ENCODE assay signal across 13 mouse cellular contexts in genomic region chr7:25763678-25764077, GRCm38 (mm10). TPM values are rescaled to one million over a fixed set of nuclear protein-coding genes. Genes with fewer than 3 reads are reported as not detected.
DNase-seq lines count a peak whose midpoint lies in the region; TF ChIP-seq lines count a peak whose summit lies in the region.
"Had no signal": no experiment of that assay in that cellular context is flagged by ENCODE, and none has a peak within 500 bp of the region (broad histone marks: within the 10 kb centered on the region; RNA-seq: fewer than 3 reads in every experiment).

No protein-coding gene starts in this region.

- H3K4me1 ChIP-seq in thymus, adult 2 months (replicated peaks; ENCODE audit: control insufficient read depth, insufficient read depth, low read length), result peaks cover 7% of the 10 kb centered on the region; the same call in 1 of the 2 replicates
- H3K4me1 ChIP-seq: limb, embryonic 13.5 days had no signal

- no peak for TF ChIP-seq POLR2A in thymus, adult 2 months (IDR thresholded peaks at IDR 0.05; ENCODE audit: control insufficient read depth, extremely low read depth, insufficient read depth, low read length, poor library complexity)

- TF ChIP-seq CTCF in thymus, adult 2 months (IDR thresholded peaks at IDR 0.05; ENCODE audit: borderline replicate concordance, control insufficient read depth, extremely low read depth, insufficient read depth, low read length, poor library complexity), result no peak

- H3K4me3 ChIP-seq in thymus, adult 2 months (ENCODE audit: control insufficient read depth, insufficient read depth, low read length), result no peak overlapping the region
- H3K4me3 ChIP-seq: erythroblast, embryonic 14.5 days; limb, embryonic 13.5 days had no signal

- 89% methylated on average over 11 of the region's 11 CpGs for WGBS in thymus, adult 2 months

- H3K36me3 ChIP-seq in thymus, adult 2 months (ENCODE audit: control insufficient read depth, insufficient read depth, low read length), result no peaks in the 10 kb centered on the region

- H3K27ac ChIP-seq in thymus, adult 2 months (ENCODE audit: control insufficient read depth, insufficient read depth, low read length), result no peak overlapping the region
- H3K27ac ChIP-seq: limb, embryonic 13.5 days had no signal

- DNase-seq in heart, adult 11 months, result peak; percentile 95
- no peak for DNase-seq in heart, adult 8-10 months (ENCODE audit: low spot score)
- DNase-seq in ovary, adult 18-20 months (ENCODE audit: low spot score), result peak; percentile 52
- no peak for DNase-seq in ovary, postnatal 10 days (ENCODE audit: low spot score)
- DNase-seq in kidney, postnatal 10 days, result peak; percentile 78
- peak; percentile 76 for DNase-seq in testis, postnatal 10 days (ENCODE audit: low spot score)
- DNase-seq in thymus, adult 2 months, result no peak
- DNase-seq in urinary bladder, postnatal 36 days (ENCODE audit: low spot score in 2 of 2), result no peak
- DNase-seq: gastrocnemius, postnatal 10 days; midbrain, embryonic 14.5 days; thymus, adult 18-20 months had no signal

- no peaks in the 10 kb centered on the region for H3K27me3 ChIP-seq in thymus, adult 2 months (ENCODE audit: control insufficient read depth, insufficient read depth, low read length)
- H3K27me3 ChIP-seq: limb, embryonic 13.5 days had no signal

RNA-seq across cellular contexts. Expression of gene Hnrnpul1, which starts 9.1 kb away (rescaled TPM):
- 10 to 100 TPM; 65.8 to 82.6 (median 71.5) TPM for total RNA-seq in heart, adult 8-10 months (2022)
- polyA plus RNA-seq in thymus, adult 2 months (2012; rRNA removed), result 102 and 134 TPM in 2 replicates

RNA-seq across cellular contexts. Expression of gene Axl, which starts 24.8 kb away (rescaled TPM):
- total RNA-seq in heart, adult 8-10 months (2022), result 10 to 100 TPM; 50.2 to 70.9 (median 65.9) TPM
- 67.0 and 75.0 TPM in 2 replicates for polyA plus RNA-seq in thymus, adult 2 months (2012; rRNA removed)

RNA-seq across cellular contexts. Expression of gene Ccdc97, which starts 44.8 kb away (rescaled TPM):
- total RNA-seq in heart, adult 8-10 months (2022), result 10 to 100 TPM; 56.7 to 62.0 (median 58.8) TPM
- polyA plus RNA-seq in thymus, adult 2 months (2012; rRNA removed), result 184 and 185 TPM in 2 replicates

RNA-seq across cellular contexts. Expression of gene Cyp2s1, which starts 53.0 kb away (rescaled TPM):
- 10 to 100 TPM in 1 of 4 experiments, 1 to 10 TPM in 3; 4.1 to 11.5 (median 5.2) TPM for total RNA-seq in heart, adult 8-10 months (2022)
- polyA plus RNA-seq in thymus, adult 2 months (2012; rRNA removed), result 2.7 and 5.2 TPM in 2 replicates
- polyA plus RNA-seq: erythroblast, embryonic 14.5 days had no signal

Comparison
In these comparisons a context has a peak if more than half of its experiments do, and no peak if none do; other contexts are left out.
1. DNase-seq: peak in heart, adult 11 months (single experiment), ovary, adult 18-20 months (single experiment), kidney, postnatal 10 days (single experiment) and testis, postnatal 10 days (single experiment); none in heart, adult 8-10 months (single experiment), ovary, postnatal 10 days (single experiment), thymus, adult 2 months (single experiment) and urinary bladder, postnatal 36 days (0 of 2).